In genomic region chr12:28975249-28975648, GRCm38 (mm10) we compare ENCODE assay signal across 14 mouse cellular contexts.
DNase-seq lines count a peak whose midpoint lies in the region; ATAC-seq lines count a peak whose summit lies in the region.
"Had no signal": no experiment of that assay in that cellular context is flagged by ENCODE, and none has a peak within 500 bp of the region (broad histone marks: within the 10 kb centered on the region; RNA-seq: fewer than 3 reads in every experiment).

No protein-coding gene starts in this region.

- no peak for DNase-seq in frontal cortex, postnatal 10 days (ENCODE audit: low spot score in 2 of 2)
- DNase-seq in right cerebral cortex, adult 2 months (ENCODE audit: low spot score in 2 of 2): peak; percentile 32 to 43
- DNase-seq in right cerebral cortex, postnatal 14 days: no peak
- no peak for DNase-seq in ovary, postnatal 14 days (ENCODE audit: low spot score)
- DNase-seq in layer of hippocampus, adult 9-11 months: no peak
- DNase-seq: B cell, adult 2 months; cerebellum, adult 9-10 months; thymus, postnatal 36 days had no signal

- H3K27me3 ChIP-seq in midbrain, embryonic 13.5 days: no peaks in the 10 kb centered on the region
- H3K27me3 ChIP-seq: limb, embryonic 15.5 days; lung, embryonic 15.5 days had no signal

- H3K9ac ChIP-seq in midbrain, embryonic 13.5 days (replicated peaks): no peak overlapping the region
- H3K9ac ChIP-seq: limb, embryonic 15.5 days; lung, embryonic 15.5 days had no signal

- no peak overlapping the region for H3K27ac ChIP-seq in midbrain, embryonic 13.5 days
- H3K27ac ChIP-seq: limb, embryonic 15.5 days; lung, embryonic 15.5 days had no signal

- H3K4me1 ChIP-seq in midbrain, embryonic 13.5 days (replicated peaks): peaks cover 13% of the 10 kb centered on the region
- H3K4me1 ChIP-seq: limb, embryonic 15.5 days; lung, embryonic 15.5 days had no signal

- H3K4me2 ChIP-seq in midbrain, embryonic 13.5 days (replicated peaks): no peak overlapping the region
- H3K4me2 ChIP-seq: limb, embryonic 15.5 days; lung, embryonic 15.5 days had no signal

- H3K4me3 ChIP-seq in midbrain, embryonic 13.5 days (replicated peaks): no peak overlapping the region
- H3K4me3 ChIP-seq: limb, embryonic 15.5 days; lung, embryonic 15.5 days had no signal

- H3K36me3 ChIP-seq in midbrain, embryonic 13.5 days: peaks cover 3% of the 10 kb centered on the region; the same call in 1 of the 2 replicates
- H3K36me3 ChIP-seq: limb, embryonic 15.5 days; lung, embryonic 15.5 days had no signal

- 87% methylated on average over 5 of the region's 5 CpGs for WGBS in midbrain, embryonic 13.5 days

- H3K9me3 ChIP-seq in midbrain, embryonic 13.5 days: peaks cover 5% of the 10 kb centered on the region; the same call in 1 of the 2 replicates
- H3K9me3 ChIP-seq: lung, embryonic 15.5 days had no signal

- peak; percentile 48 for ATAC-seq in frontal cortex, adult (ENCODE audit: low TSS enrichment)
- ATAC-seq in midbrain, embryonic 13.5 days: peak; percentile 74
- no peak for ATAC-seq in megakaryocyte progenitor cell, adult 5-6 weeks (replicated peaks; ENCODE audit: poor library complexity)
- ATAC-seq: intestine, embryonic 16.5 days had no signal

Comparison
In these comparisons a context has a peak if more than half of its experiments do, and no peak if none do; other contexts are left out.
1. DNase-seq: peak in right cerebral cortex, adult 2 months (2 of 2); none in frontal cortex, postnatal 10 days (0 of 2), right cerebral cortex, postnatal 14 days (single experiment), ovary, postnatal 14 days (single experiment) and layer of hippocampus, adult 9-11 months (single experiment).